Mouse (Mus musculus) G1E (cell line): ENCODE results near the gene Gnas. TPM values are rescaled to one million over a fixed set of nuclear protein-coding genes. Genes with fewer than 3 reads are reported as not detected.
A peak's percentile ranks its signal among the peaks of the same experiment; 100 is the strongest.
"Not testable (repeated sequence)": the region's sequence is repeated elsewhere in the genome, so short reads cannot be mapped to it uniquely, and the experiment has no call there.

Experiments
- ATAC-seq: 2 replicates; pipeline ENCODE4 v1.8.0; 2016; ENCODE audit warnings: mild to moderate bottlenecking; ENCODE audit not compliant: insufficient number of reproducible peaks, poor library complexity, low FRiP score, severe bottlenecking; ENCODE audit errors: extremely low read depth
- DNase-seq: peaks from one replicate; pipeline ENCODE4 v3.0.0; 2012; ENCODE audit warnings: low spot score
- H3K27me3 ChIP-seq: 2 replicates; pipeline ENCODE4 v1.6.1; 2012; ENCODE audit warnings: mild to moderate bottlenecking, low read length, inconsistent platforms; ENCODE audit not compliant: insufficient read depth
- H3K36me3 ChIP-seq: replicated peaks from 2 replicates; pipeline ENCODE3; 2012; ENCODE audit warnings: mild to moderate bottlenecking, inconsistent platforms
- H3K4me1 ChIP-seq: 2 replicates; pipeline ENCODE4 v1.6.1; 2012; ENCODE audit warnings: low read depth, low read length, inconsistent platforms, mixed read lengths; ENCODE audit not compliant: insufficient read depth
- H3K4me3 ChIP-seq: 2 replicates; pipeline ENCODE4 v1.5.1; 2012; ENCODE audit warnings: low read depth, mild to moderate bottlenecking, inconsistent platforms, low read length, moderate library complexity, mixed read lengths
- H3K9me3 ChIP-seq: replicated peaks from 2 replicates; pipeline ENCODE4 v1.6.1; 2012; ENCODE audit warnings: inconsistent platforms
- CTCF ChIP-seq: IDR thresholded peaks from 2 replicates; pipeline ENCODE4 v1.5.1; 2012; ENCODE audit warnings: low read depth, low read length, inconsistent platforms, mixed read lengths
- GATA1 ChIP-seq: IDR thresholded peaks from 2 replicates; pipeline ENCODE4 v1.6.1; 2012; ENCODE audit warnings: borderline replicate concordance, low read length, inconsistent platforms, mixed read lengths
- GATA2 ChIP-seq: IDR thresholded peaks from 2 replicates; pipeline ENCODE4 v1.6.1; 2012; ENCODE audit warnings: low read depth, low read length, inconsistent platforms, borderline replicate concordance
- POLR2AphosphoS5 ChIP-seq: IDR thresholded peaks from 2 replicates; pipeline ENCODE4 v1.6.1; 2012; ENCODE audit warnings: low read depth, low read length, inconsistent platforms; ENCODE audit not compliant: insufficient replicate concordance
- TAL1 ChIP-seq: conservative IDR thresholded peaks from 2 replicates; pipeline ENCODE4 v1.6.1; 2012; ENCODE audit warnings: low read depth, low read length, inconsistent platforms, mixed read lengths
- polyA plus RNA-seq: library from polyadenylated mRNA; stranded (reverse); fragments of >175 nt; gene quantifications from 2 replicates; pipeline ENCODE4 v1.2.3, GENCODE M21; 2012
- total RNA-seq, 2 experiments: library from RNA; stranded (forward) in 1 of 2; stranded (reverse) in 1 of 2; fragments of 200-1000 nt in 1 of 2; fragments of >200 nt in 1 of 2; fragmentation: Nextera tagmentation in 1 of 2; gene quantifications; 2 replicates each; pipeline ENCODE4 v1.2.3; 2014 to 2017

The Gnas gene
- total and polyA plus RNA-seq, 3 experiments: 490 to 1,097 (median 935) TPM

DNA sequence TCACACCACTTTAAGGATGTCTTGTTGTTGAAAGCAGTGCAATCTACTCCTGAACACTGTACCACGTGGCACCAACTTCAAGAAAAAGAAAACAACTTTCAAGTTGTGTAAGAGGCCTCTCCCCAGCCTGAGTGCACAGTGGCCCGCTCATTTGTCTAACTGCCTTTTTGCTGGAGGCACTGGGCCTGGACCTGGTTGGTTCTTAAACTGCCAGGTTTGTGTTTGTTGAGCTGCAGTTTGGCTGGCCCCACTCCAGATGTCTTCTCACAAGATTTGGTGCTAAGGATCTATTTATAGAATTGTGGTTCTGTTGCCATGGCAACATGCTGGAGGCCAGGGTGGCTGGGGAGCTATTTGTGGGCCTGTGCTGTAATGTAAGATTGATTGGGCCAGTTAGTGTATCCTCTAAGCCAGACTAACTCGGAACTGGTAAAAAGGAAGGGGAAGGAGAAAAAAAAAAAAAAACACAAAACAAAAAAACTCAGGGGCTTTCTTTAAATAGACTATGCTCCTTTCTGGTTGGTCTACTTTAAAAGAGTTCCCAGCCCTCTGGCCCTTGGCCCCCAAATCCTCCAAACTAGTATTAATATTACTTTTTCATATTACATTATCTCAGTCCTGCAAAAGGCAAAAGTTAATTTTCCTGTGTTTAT, 60.0 kb downstream of the Gnas start:
- Histone ChIP-seq H3K4me1 (peaks cover 49% of the 10 kb centered on the region), H3K36me3 (peaks cover 83% of the 10 kb centered on the region), H3K27me3 (no peaks in the 10 kb centered on the region), H3K9me3 (no peaks in the 10 kb centered on the region), H3K4me3 (no peak overlapping the region)
- DNase-seq (peak; percentile 35), ATAC-seq (peak; percentile 75)
- TF ChIP-seq GATA1 (no peak), POLR2AphosphoS5 (no peak), GATA2 (no peak), CTCF (no peak)

DNA sequence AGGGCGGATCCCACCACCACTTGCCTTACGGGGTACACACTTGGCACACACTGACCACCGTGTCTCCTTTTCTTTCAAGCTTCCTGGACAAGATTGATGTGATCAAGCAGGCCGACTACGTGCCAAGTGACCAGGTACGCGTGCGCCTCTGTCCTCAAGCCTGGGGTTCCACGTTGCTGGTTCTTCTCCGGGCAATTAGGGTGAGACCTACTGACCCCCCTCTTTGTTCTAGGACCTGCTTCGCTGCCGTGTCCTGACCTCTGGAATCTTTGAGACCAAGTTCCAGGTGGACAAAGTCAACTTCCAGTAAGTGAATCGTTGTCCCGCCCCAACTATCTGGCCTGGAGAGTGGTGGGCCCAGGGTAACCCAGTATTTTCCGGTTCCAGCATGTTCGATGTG, 60.9 kb downstream of the Gnas start:
- Histone ChIP-seq H3K36me3 (peaks cover 74% of the 10 kb centered on the region), H3K4me1 (peaks cover 43% of the 10 kb centered on the region), H3K4me3 (no peak overlapping the region), H3K27me3 (no peaks in the 10 kb centered on the region), H3K9me3 (no peaks in the 10 kb centered on the region)
- ATAC-seq (no peak), DNase-seq (no peak)
- TF ChIP-seq TAL1 (no peak), POLR2AphosphoS5 (no peak), GATA1 (no peak), CTCF (no peak), GATA2 (no peak)

DNA sequence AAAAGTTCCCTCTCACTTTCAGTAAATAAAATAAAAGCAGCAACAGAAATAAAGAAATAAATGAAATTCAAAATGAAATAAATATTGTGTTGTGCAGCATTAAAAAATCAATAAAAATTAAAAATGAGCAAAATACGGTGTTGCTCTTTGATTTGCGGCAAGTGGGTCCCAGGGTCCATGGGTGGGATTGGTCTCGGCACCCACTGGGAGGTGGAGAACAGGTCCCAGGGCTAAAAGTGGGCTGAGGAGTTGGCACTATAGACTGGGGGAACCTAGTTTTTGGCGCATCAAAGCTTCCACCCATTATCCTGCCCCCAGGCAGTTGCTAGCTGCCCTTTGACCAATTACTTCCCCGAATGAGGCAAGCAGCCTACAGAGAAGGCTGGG, 62.5 kb downstream of the Gnas start, which contains the start of gene Gm20721:
Gene Gm20721, minus strand, starts transcription at position 101 of the 387 bp plus-strand sequence.
- no peak for TF ChIP-seq POLR2AphosphoS5
- TF ChIP-seq GATA1: no peak
- TF ChIP-seq TAL1: no peak
- TF ChIP-seq CTCF: no peak
- TF ChIP-seq GATA2: no peak
- Histone ChIP-seq H3K4me1 (peaks cover 31% of the 10 kb centered on the region), H3K36me3 (peaks cover 58% of the 10 kb centered on the region), H3K4me3 (no peak within 1 kb of the TSS), H3K27me3 (0 out of 2 replicates have a peak, but pooled peaks cover 4% of the 10 kb centered on the region), H3K9me3 (no peaks in the 10 kb centered on the region)
- DNase-seq: no peak
- ATAC-seq: no peak

DNA sequence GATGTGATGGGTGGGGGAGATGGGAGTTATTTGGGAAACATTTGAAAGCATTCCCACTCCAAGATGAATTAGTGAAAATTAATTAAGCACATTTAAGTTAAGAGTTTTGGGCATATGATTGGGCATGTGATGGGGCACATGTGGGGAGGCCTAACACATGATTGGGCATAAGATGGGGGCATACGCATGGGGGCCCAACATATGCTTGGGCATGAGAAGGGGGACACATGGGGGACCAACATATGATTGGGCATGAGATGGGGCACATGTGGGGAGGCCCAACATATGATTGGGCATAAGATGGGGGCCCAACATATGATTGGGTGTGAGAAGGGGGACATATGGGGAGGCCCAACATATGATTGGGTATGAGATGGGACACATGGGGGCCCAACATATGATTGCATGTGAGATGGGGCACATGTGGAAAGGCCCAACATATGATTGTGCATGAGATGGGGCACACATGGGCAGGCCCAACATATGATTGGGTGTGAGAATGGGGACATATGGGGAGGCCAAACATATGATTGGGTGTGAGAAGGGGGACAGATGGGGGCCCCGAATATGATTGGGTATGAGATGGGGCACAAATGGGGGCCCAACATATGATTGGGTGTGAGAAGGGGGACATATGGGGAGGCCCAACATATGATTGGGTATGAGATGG, 63.0 kb downstream of the Gnas start:
- H3K4me1 ChIP-seq: peaks cover 26% of the 10 kb centered on the region
- H3K4me3 ChIP-seq, H3K9me3 ChIP-seq, H3K27me3 ChIP-seq, ATAC-seq, DNase-seq: not testable (repeated sequence)
- peaks cover 53% of the 10 kb centered on the region for H3K36me3 ChIP-seq

DNA sequence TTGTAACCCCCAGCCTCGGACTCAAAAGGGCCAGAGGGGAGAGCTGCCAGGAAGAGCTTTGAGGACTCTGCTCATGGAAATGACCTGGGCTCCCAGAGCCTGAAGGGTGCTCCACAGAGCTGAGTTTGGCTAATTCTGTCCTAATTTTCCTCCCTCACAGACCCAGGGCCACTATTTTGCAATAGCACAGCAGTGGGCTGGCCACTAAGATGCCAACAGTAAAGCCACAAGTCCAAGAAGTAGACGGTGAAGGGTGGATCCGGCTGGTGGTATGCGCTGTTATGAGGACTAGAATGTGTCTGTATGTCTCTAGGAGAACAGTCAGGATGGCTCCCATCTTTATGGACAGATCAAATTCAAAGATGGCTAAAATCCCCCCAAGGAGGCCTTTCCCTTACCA, 74.4 kb downstream of the Gnas start:
- ATAC-seq (no peak), DNase-seq (no peak)
- no peaks in the 10 kb centered on the region for H3K4me1 ChIP-seq
- no peak overlapping the region for H3K4me3 ChIP-seq
- no peaks in the 10 kb centered on the region for H3K36me3 ChIP-seq
- peaks cover 6% of the 10 kb centered on the region for H3K27me3 ChIP-seq
- no peaks in the 10 kb centered on the region for H3K9me3 ChIP-seq
- TF ChIP-seq GATA1: no peak
- no peak for TF ChIP-seq GATA2
- no peak for TF ChIP-seq POLR2AphosphoS5
- TF ChIP-seq CTCF: no peak
- no peak for TF ChIP-seq TAL1

DNA sequence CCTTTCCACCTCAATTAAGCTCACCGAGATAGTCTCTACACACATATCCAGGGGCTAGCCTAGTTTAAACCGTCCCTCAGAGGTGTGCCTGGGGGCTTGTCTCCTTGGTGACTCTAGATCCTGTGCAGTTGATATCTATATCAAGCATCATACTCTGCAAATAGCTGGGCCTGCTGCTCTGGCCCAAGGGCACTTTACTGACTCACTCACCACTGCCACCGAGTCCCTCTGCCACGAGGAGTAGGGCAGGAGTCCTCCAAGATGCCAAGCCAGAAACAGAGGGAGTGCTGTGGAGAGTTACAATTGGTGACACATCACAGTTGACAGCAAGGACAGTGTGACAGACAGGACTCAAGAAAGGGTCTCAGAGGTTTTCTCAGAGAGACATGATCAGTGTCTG, 75.5 kb downstream of the Gnas start:
- DNase-seq: no peak
- H3K4me1 ChIP-seq: no peaks in the 10 kb centered on the region
- H3K4me3 ChIP-seq: no peak overlapping the region
- ATAC-seq: no peak
- H3K9me3 ChIP-seq: no peaks in the 10 kb centered on the region
- TF ChIP-seq GATA2: no peak
- TF ChIP-seq CTCF: no peak
- no peak for TF ChIP-seq TAL1
- TF ChIP-seq POLR2AphosphoS5: no peak
- no peak for TF ChIP-seq GATA1
- H3K36me3 ChIP-seq: no peaks in the 10 kb centered on the region
- H3K27me3 ChIP-seq: peaks cover 6% of the 10 kb centered on the region
